Mouse (Mus musculus) intestine, embryonic 16.5 days (tissue): ENCODE data around the gene A430078G23Rik. TPM values are rescaled to one million over a fixed set of nuclear protein-coding genes. Genes with fewer than 3 reads are reported as not detected.
A peak's percentile ranks its signal among the peaks of the same experiment; 100 is the strongest.

ENCODE experiments used
- ATAC-seq: fragments of 200-750 bp; cut with Nextera tagmentation; 2 replicates; pipeline ENCODE4 v1.8.0; 2017; ENCODE audit warnings: moderate TSS enrichment, moderate library complexity
- H3K27ac ChIP-seq: fragments of 300-500 bp; sonication (generic); 2 replicates; pipeline ENCODE4 v1.5.1; 2014; ENCODE audit warnings: mild to moderate bottlenecking, low read length
- H3K27me3 ChIP-seq: fragments of 300-500 bp; sonication (generic); replicated peaks from 2 replicates; pipeline ENCODE4 v1.6.1; 2014; ENCODE audit warnings: low read length, control low read depth, mixed read lengths; ENCODE audit not compliant: control insufficient read depth, insufficient read depth
- H3K36me3 ChIP-seq: fragments of 300-500 bp; sonication (generic); 2 replicates; pipeline ENCODE4 v1.6.1; 2014; ENCODE audit warnings: low read length, control low read depth; ENCODE audit not compliant: control insufficient read depth, insufficient read depth
- H3K4me1 ChIP-seq: fragments of 300-500 bp; sonication (generic); 2 replicates; pipeline ENCODE4 v1.6.1; 2014; ENCODE audit warnings: low read length, control low read depth, mixed read lengths; ENCODE audit not compliant: control insufficient read depth, insufficient read depth
- H3K4me2 ChIP-seq: fragments of 300-500 bp; sonication (generic); 2 replicates; pipeline ENCODE4 v1.6.1; 2014; ENCODE audit warnings: low read depth, low read length, control low read depth
- H3K4me3 ChIP-seq: fragments of 300-500 bp; sonication (generic); 2 replicates; pipeline ENCODE4 v1.5.1; 2014; ENCODE audit warnings: mild to moderate bottlenecking, low read length
- H3K9ac ChIP-seq: fragments of 300-500 bp; sonication (generic); 2 replicates; pipeline ENCODE4 v1.6.1; 2014; ENCODE audit warnings: low read depth, low read length
- H3K9me3 ChIP-seq: fragments of 300-500 bp; sonication (generic); 2 replicates; pipeline ENCODE4 v1.6.1; 2016; ENCODE audit warnings: low read length, control low read depth; ENCODE audit not compliant: control insufficient read depth
- WGBS: fragments of 180-500 bp; shearing (Covaris S2); extraction: QIAGEN DNeasy Blood & Tissue Kit; methylation state at CpG from one replicate; pipeline ENCODE4 v1.1.7; 2014; 5-methylcytosine and 5-hydroxymethylcytosine counted together
- polyA plus RNA-seq: library from polyadenylated mRNA; unstranded; fragments of >200 nt; fragmentation: Nextera tagmentation; extraction: Ambion mirVana; gene quantifications from 2 replicates; pipeline ENCODE4 v1.2.1, GENCODE M21; 2015

The A430078G23Rik gene
- polyA plus RNA-seq, 1 experiment from 2014 or later = 0.32 TPM

DNA sequence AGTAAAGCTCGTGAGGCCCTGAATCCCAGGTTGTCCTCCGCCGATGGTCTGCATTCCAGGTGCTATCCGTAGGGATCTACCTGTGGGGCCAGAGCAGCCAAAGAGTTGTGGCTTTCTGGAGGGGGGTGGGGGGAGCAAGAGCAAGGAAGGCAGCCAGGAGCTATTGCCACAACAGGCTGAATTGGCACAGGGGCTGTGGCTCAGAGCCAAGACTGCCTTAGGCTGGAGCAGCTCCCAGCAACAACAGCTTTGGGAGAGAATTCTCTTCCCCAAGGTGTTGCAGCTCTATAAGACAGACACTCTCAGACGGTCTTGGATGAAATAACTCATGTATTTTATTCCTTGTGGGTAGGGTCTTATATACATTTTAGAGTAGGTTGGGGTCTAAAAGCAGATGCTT, 13.9 kb downstream of the A430078G23Rik start:
- no peak for ATAC-seq
- Histone ChIP-seq H3K27ac (no peak overlapping the region), H3K9ac (no peak overlapping the region), H3K4me2 (no peak overlapping the region), H3K4me1 (no peaks in the 10 kb centered on the region), H3K36me3 (no peaks in the 10 kb centered on the region; the same call in 1 of the 2 replicates), H3K9me3 (no peaks in the 10 kb centered on the region), H3K27me3 (no peaks in the 10 kb centered on the region), H3K4me3 (no peak overlapping the region)
- WGBS = 91% methylated on average over 5 of the region's 5 CpGs

DNA sequence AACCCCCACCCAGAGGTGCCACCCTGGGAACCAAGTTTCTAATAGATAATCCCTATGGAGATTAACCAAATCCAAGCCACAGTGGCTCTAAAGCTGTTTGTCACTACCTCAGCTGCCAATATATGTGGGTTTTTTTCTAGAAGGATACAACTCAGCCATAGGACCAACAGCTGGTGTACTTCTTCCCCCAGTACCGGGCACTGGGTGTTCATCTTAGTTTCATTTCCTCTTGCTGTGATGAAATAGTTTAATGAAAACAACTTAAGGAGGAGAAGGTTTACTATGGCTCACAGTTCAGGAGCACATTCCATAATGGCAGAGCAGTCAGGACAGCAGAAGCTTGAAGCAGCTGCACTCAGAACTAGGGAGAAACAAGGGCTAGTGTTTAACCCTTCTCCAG, 14.9 kb downstream of the A430078G23Rik start:
- Histone ChIP-seq H3K27me3 (no peaks in the 10 kb centered on the region), H3K36me3 (no peaks in the 10 kb centered on the region; the same call in 1 of the 2 replicates), H3K27ac (no peak overlapping the region), H3K4me1 (no peaks in the 10 kb centered on the region), H3K9me3 (no peaks in the 10 kb centered on the region), H3K9ac (no peak overlapping the region), H3K4me3 (no peak overlapping the region), H3K4me2 (no peak overlapping the region)
- no peak for ATAC-seq
- WGBS = 64% methylated on average over 1 of the region's 1 CpGs

DNA sequence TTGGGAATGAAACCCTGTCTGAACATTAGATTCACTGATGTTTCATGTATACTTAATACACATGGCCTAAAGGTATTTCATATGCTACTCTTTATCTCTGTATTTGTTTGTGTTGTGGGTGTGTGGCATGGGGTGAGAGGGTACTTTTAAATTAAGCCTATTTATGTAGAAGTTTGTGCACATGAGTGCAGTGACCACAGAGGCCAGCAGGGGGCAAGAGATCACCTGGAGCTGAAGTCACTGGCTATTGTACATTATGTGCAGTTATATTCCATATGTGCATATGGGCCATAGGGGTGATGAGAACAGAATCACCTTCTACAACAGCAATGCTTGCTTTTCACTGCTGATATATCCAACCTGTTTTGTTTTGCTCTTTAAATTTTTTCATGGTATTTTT, 22.5 kb downstream of the A430078G23Rik start:
- Histone ChIP-seq H3K27me3 (no peaks in the 10 kb centered on the region), H3K4me1 (no peaks in the 10 kb centered on the region), H3K4me2 (no peak overlapping the region), H3K9me3 (no peaks in the 10 kb centered on the region), H3K36me3 (no peaks in the 10 kb centered on the region), H3K9ac (no peak overlapping the region), H3K4me3 (no peak overlapping the region), H3K27ac (no peak overlapping the region)
- no peak for ATAC-seq

DNA sequence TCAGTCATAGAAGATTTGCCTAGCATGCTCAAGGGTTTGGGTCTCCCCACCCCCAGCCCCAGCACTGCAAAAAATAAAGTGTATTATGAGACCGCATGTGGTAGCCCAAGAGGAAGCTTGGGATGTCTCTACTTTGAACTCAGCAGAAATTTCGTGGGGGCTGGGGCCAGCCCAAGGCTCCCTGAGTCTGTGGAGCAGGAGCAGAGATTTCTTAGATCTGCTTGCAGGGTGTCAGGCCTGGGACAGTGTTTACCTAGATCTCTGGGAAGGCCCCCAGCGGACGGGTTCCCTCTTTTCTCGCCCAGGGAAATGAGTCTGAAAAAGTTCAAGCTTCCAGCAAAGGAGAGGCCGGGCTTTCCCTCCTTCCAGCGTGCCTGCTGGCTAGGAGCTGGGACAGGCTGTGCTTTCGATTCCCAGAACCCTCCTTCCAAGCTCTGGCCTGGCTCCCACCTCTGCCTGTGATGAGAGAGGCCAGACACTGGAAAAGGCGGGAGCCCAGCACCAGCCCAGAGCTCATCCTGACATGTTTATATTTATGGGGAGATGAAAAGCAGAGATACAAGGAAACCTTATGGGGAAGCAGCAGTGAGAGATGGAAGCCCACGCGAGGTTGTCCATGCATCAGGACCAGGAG, 23.5 kb downstream of the A430078G23Rik start:
- 32% methylated on average over 11 of the region's 11 CpGs for WGBS
- Histone ChIP-seq H3K9ac (no peak overlapping the region), H3K4me3 (no peak overlapping the region), H3K27ac (peak overlapping the region; percentile 38), H3K9me3 (no peaks in the 10 kb centered on the region), H3K4me1 (no peaks in the 10 kb centered on the region), H3K27me3 (no peaks in the 10 kb centered on the region), H3K36me3 (no peaks in the 10 kb centered on the region), H3K4me2 (no peak overlapping the region)
- peak; percentile 91 for ATAC-seq

DNA sequence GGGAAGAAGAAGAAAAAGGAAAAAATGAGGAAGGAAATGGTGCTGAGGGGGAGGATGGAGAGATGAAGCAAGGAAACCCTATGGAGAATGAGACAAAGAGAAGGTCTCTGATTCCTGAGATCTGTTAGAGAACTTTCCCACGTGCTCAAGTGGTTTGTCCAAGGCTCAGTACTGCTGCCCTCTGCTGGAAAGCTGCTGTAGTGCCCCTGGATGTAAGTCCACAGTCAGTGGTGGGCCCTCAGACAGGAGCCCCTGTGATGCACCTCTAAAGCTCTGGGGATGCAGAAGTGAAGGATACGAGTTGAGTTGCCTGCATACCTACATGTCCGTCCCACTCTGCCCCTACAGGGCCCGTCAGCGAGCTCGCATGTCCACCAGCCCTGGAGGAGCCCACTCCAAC, 34.1 kb downstream of the A430078G23Rik start:
- Histone ChIP-seq H3K36me3 (no peaks in the 10 kb centered on the region), H3K9ac (no peak overlapping the region), H3K27me3 (no peaks in the 10 kb centered on the region), H3K4me2 (no peak overlapping the region), H3K4me3 (no peak overlapping the region), H3K9me3 (no peaks in the 10 kb centered on the region), H3K4me1 (peaks cover 5% of the 10 kb centered on the region; the same call in 1 of the 2 replicates), H3K27ac (no peak overlapping the region)
- 45% methylated on average over 6 of the region's 6 CpGs for WGBS
- peak; percentile 32; the same call in 1 of the 2 replicates for ATAC-seq

DNA sequence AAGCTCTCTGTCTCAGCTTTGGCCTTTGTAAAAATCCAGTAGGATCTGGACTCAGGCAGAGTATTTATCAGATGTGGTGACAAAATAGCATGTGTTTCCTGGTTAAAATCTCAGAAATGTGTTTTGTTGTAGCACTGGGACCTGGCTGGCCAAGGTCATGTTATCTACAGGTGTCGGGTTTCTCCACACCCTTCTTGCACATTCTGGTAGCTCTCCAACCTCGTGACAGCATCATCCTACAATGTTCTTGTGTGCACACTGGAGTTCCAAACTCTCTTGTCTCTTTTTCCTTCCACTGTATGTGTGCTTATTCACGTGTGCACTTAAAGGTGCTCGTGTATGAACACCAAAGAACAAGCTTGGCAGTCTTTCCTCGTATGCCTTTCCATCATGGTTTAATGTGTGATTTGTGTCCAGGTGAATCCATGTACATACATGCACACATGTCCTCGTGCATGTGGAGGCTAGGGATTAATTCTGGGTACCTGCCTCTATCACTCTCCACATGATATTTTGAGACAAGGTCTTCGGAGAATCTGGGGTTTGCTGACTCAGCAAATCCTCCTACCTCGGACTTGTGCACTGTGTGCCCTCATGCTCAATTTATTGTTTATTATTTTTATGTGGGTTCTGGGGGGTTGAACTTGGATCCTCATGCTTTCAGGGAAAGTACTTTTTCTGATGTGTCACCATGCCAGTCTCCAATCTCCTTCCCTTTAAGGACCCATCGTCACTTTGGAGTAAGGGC, 35.5 kb downstream of the A430078G23Rik start:
- no peak overlapping the region for H3K4me2 ChIP-seq
- no peak overlapping the region for H3K9ac ChIP-seq
- no peak for ATAC-seq
- 65% methylated on average over 9 of the region's 9 CpGs for WGBS
- no peaks in the 10 kb centered on the region for H3K36me3 ChIP-seq
- H3K9me3 ChIP-seq = no peaks in the 10 kb centered on the region
- H3K4me3 ChIP-seq = no peak overlapping the region
- H3K27me3 ChIP-seq = no peaks in the 10 kb centered on the region
- H3K27ac ChIP-seq = no peak overlapping the region
- peaks cover 9% of the 10 kb centered on the region for H3K4me1 ChIP-seq

DNA sequence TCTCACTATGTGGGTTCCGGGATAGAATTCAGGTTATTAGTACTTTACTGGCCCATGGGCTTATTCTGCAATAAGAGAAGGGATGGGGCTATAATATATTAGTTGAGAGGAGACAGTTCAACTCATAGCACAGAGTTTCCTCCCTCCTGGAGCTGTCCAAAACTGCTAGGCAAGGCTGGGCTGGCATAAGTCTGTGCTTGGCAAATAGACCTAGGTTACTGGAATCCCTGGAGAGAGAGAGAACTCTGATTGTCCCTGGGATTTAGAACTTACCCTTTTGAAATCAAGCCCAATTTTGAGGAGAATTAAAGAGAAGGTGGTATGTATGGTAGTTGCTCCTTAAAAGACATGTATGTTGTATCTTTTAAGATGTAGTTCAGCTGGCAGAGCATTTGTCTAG, 36.3 kb downstream of the A430078G23Rik start:
- Histone ChIP-seq H3K36me3 (no peaks in the 10 kb centered on the region), H3K9ac (no peak overlapping the region)
- ATAC-seq = no peak

DNA sequence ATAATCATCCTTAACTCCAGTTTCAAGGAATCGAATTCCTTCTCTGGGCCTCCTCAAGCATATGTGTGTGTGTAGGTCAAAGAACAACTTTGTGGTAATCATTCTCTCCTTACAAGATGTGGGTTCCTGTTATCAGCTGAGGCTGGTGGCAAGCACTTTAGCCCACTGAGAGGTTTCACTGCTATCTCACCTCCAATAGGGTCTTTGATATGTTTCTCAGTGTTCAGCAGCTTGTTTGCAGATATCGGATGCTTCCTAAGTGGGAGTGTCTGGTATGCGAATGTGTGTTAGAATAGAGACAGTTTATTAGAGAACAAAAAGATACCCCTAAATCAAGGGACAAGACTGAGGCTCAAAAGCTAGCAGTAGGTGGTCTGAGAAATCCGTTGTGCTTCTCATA, 39.1 kb downstream of the A430078G23Rik start:
- H3K27me3 ChIP-seq = no peaks in the 10 kb centered on the region
- H3K9me3 ChIP-seq = no peaks in the 10 kb centered on the region
- peak overlapping the region; percentile 83 for H3K4me3 ChIP-seq
- peaks cover 18% of the 10 kb centered on the region for H3K4me1 ChIP-seq
- H3K9ac ChIP-seq = peak overlapping the region; percentile 86
- WGBS = 40% methylated on average over 4 of the region's 4 CpGs
- H3K4me2 ChIP-seq = peak overlapping the region; percentile 61
- ATAC-seq = peak; percentile 10
- H3K36me3 ChIP-seq = no peaks in the 10 kb centered on the region
- H3K27ac ChIP-seq = 0 out of 2 replicates have a peak overlapping the region, but pooled peaks have one; percentile 5

More for the DNA sequence above, 36.3 kb downstream of the A430078G23Rik start:
- H3K4me3 ChIP-seq = no peak overlapping the region
- no peak overlapping the region for H3K27ac ChIP-seq
- WGBS = 100% methylated on average over 1 of the region's 1 CpGs
- peaks cover 14% of the 10 kb centered on the region for H3K4me1 ChIP-seq
- H3K9me3 ChIP-seq = no peaks in the 10 kb centered on the region
- H3K4me2 ChIP-seq = no peak overlapping the region
- H3K27me3 ChIP-seq = no peaks in the 10 kb centered on the region

DNA sequence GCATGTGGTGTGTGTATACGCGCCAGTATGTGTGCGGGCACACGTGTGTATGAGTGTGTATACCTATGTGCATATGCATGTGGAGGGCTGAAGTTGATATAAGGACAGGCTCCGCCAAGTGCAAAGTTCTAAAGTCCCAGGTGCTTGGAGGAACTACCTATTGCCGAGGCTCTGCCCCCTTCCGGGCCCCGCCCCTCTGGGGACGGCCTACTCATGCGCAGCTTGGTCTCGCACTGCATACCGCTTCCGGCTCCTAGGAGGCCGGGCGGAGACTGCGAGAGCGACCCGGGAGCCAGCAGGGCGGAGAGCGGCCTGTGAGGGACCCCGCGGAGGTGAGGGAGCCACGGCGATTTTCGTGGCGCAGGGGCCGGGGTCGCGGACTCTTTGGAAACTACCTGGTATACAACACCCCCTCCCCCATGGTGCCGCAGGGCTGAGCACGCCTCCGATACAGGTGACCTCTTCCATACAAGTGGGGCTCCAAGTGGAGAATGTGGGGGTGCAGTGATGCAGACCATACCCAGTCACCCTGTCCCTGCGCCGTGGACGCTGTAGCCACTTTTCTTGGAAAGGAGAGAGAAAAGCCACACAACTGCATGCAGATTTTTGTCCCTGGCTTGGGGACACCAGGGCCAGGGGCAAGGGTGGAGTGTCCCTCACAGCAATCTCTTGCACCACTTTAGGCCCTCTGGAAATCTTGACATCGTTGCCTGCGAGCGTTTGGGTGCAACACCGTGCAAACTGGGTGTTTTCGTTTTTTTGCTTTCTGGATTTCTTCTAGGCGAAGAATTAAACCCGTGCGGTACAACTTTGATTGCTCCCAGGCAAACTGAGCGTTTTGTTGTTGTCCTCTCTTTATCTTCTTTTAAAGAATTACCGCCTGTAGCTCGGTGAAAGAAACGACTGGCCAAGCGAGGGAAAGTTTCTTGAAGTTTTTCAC, 39.8 kb downstream of the A430078G23Rik start, which contains the start of gene Arhgef18:
Gene Arhgef18, plus strand, starts transcription at position 236 of the 940 bp plus-strand sequence.
- Histone ChIP-seq H3K27ac (peak within 1 kb of the TSS; percentile 52), H3K4me1 (peaks cover 18% of the 10 kb centered on the region), H3K9ac (peak within 1 kb of the TSS; percentile 86), H3K36me3 (no peaks in the 10 kb centered on the region), H3K4me2 (peak within 1 kb of the TSS; percentile 61), H3K4me3 (peak within 1 kb of the TSS; percentile 83), H3K9me3 (no peaks in the 10 kb centered on the region), H3K27me3 (no peaks in the 10 kb centered on the region)
- ATAC-seq = peak; percentile 99
- WGBS = 3% methylated on average over 47 of the region's 48 CpGs
